Mouse (Mus musculus) bone marrow macrophage, adult 2 months (primary cell): ENCODE data around the gene Prlr.

Experiments
- CTCF ChIP-seq: IDR thresholded peaks from 2 replicates; pipeline ENCODE4 v1.5.1; 2012; ENCODE audit warnings: low read depth, mild to moderate bottlenecking, low read length, moderate library complexity
- POLR2A ChIP-seq: IDR thresholded peaks from 2 replicates; pipeline ENCODE4 v1.6.1; 2012; ENCODE audit warnings: mild to moderate bottlenecking, low read depth, low read length, borderline replicate concordance

GRCm38 (mm10) chr15:10148196-10148595 lies 28.8 kb upstream of the Prlr start:
- TF ChIP-seq CTCF (no peak), POLR2A (no peak)
